Mouse (Mus musculus) neural tube, embryonic 15.5 days (tissue): Measurements from ENCODE around the gene Anapc4. TPM values are rescaled to one million over a fixed set of nuclear protein-coding genes. Genes with fewer than 3 reads are reported as not detected.
A peak's percentile ranks its signal among the peaks of the same experiment; 100 is the strongest.

Experiments used
- ATAC-seq: fragments of 200-750 bp; cut with Nextera tagmentation; 2 replicates; pipeline ENCODE4 v1.8.0; 2017; ENCODE audit warnings: mild to moderate bottlenecking, moderate TSS enrichment, moderate library complexity; ENCODE audit not compliant: low FRiP score
- H3K27ac ChIP-seq: fragments of 300-500 bp; sonication (generic); replicated peaks from 2 replicates; pipeline ENCODE4 v1.5.1; 2015; ENCODE audit warnings: mild to moderate bottlenecking, inconsistent platforms
- H3K27me3 ChIP-seq: fragments of 300-500 bp; sonication (generic); replicated peaks from 2 replicates; pipeline ENCODE4 v1.6.1; 2015; ENCODE audit warnings: inconsistent platforms
- H3K36me3 ChIP-seq: fragments of 300-500 bp; sonication (generic); 2 replicates; pipeline ENCODE4 v1.6.1; 2015; ENCODE audit warnings: inconsistent platforms
- H3K4me1 ChIP-seq: fragments of 300-500 bp; sonication (generic); 2 replicates; pipeline ENCODE4 v1.6.1; 2015; ENCODE audit warnings: inconsistent platforms
- H3K4me2 ChIP-seq: fragments of 300-500 bp; sonication (generic); 2 replicates; pipeline ENCODE4 v1.6.1; 2015; ENCODE audit warnings: inconsistent platforms, mild to moderate bottlenecking, moderate library complexity
- H3K4me3 ChIP-seq: fragments of 300-500 bp; sonication (generic); replicated peaks from 2 replicates; pipeline ENCODE4 v1.5.1; 2015; ENCODE audit warnings: mild to moderate bottlenecking, inconsistent platforms
- H3K9ac ChIP-seq: fragments of 300-500 bp; sonication (generic); replicated peaks from 2 replicates; pipeline ENCODE4 v1.6.1; 2015; ENCODE audit warnings: mild to moderate bottlenecking, inconsistent platforms
- H3K9me3 ChIP-seq: fragments of 300-500 bp; sonication (generic); replicated peaks from 2 replicates; pipeline ENCODE4 v1.6.1; 2016; ENCODE audit warnings: inconsistent platforms
- WGBS: fragments of 180-500 bp; shearing (Covaris S2); methylation state at CpG from one replicate; pipeline ENCODE4 v1.1.7; 2015; ENCODE audit warnings: mixed read lengths; 5-methylcytosine and 5-hydroxymethylcytosine counted together
- polyA plus RNA-seq: library from polyadenylated mRNA; unstranded; fragments of >200 nt; fragmentation: Nextera tagmentation; extraction: Ambion mirVana; gene quantifications from 2 replicates; pipeline ENCODE4 v1.2.1, GENCODE M21; 2015

Anapc4 gene
- polyA plus RNA-seq, 1 experiment from 2014 or later = 99.4 TPM

DNA sequence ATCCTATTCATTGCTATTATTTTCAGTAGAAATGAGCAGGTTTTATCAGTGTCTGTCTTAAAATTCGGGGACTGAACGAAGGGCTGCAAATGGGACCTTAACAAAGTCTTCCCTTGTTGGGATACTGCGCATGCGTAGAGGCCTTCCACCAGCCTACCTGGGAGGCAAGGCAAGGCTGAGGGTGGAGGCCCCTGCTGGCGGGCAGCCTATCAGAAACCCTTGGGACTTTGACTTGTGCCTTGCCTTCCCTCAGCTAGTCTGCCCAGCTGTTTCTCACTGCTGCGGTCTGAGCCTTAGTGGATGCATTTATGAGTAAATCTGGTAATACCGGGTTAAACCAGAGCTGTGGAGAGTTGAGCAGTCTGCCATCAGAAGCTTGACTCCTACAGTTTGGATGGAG lies 20.5 kb upstream of the Anapc4 start:
- H3K27me3 ChIP-seq = no peaks in the 10 kb centered on the region
- H3K36me3 ChIP-seq = peaks cover 11% of the 10 kb centered on the region; the same call in 1 of the 2 replicates
- H3K4me2 ChIP-seq = no peak overlapping the region
- H3K4me1 ChIP-seq = no peaks in the 10 kb centered on the region
- no peak overlapping the region for H3K27ac ChIP-seq
- H3K9me3 ChIP-seq = no peaks in the 10 kb centered on the region
- H3K9ac ChIP-seq = no peak overlapping the region
- no peak for ATAC-seq
- no peak overlapping the region for H3K4me3 ChIP-seq
- 89% methylated on average over 7 of the region's 7 CpGs for WGBS

DNA sequence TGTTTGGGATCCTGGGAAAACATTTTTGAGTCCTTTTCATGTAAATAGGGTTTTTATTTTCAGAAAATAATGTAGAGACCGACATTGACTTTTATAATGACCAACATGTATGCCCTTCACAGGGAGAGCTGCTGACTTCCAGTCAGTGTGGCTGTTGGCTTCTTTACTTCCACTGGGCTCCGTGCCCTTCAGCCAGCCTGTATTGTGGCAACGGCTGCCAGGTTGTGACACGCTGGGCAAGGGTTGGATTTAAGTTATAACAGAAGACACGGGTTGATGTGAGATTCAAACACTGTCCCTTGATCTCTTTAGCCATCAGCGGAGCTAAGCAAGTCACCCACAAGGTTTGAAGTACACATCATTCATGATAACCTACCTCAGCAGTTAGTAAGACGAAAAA lies 15.1 kb upstream of the Anapc4 start:
- Histone ChIP-seq H3K36me3 (peaks cover 17% of the 10 kb centered on the region; the same call in 1 of the 2 replicates), H3K4me2 (no peak overlapping the region), H3K9ac (no peak overlapping the region), H3K4me1 (no peaks in the 10 kb centered on the region), H3K27me3 (no peaks in the 10 kb centered on the region), H3K4me3 (no peak overlapping the region), H3K9me3 (no peaks in the 10 kb centered on the region), H3K27ac (no peak overlapping the region)
- 94% methylated on average over 7 of the region's 7 CpGs for WGBS
- ATAC-seq = no peak

DNA sequence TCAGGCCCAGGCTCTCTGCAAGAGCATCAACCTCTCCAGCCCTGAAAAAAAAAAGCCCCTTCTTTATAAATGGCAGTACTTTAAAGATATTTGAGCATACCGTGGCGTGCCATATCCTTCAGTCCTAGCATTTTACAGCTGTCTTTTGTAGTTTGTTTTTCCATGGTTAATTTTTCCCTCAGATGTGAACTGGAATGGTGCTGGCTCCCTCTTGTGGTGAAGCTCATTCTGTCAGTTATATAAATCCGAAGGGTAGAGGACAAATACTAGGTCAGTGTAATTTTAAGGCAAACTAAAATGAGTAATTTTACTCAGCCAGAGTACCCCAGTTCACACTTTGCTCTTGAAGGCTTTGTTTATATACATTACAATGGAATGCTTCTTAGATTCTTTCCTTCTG lies 12.1 kb upstream of the Anapc4 start:
- H3K9ac ChIP-seq = no peak overlapping the region
- 0 out of 2 replicates have a peak, but pooled peaks cover 20% of the 10 kb centered on the region for H3K36me3 ChIP-seq
- H3K4me1 ChIP-seq = no peaks in the 10 kb centered on the region
- no peaks in the 10 kb centered on the region for H3K27me3 ChIP-seq
- H3K27ac ChIP-seq = no peak overlapping the region
- WGBS = 18% methylated on average over 3 of the region's 3 CpGs
- H3K9me3 ChIP-seq = no peaks in the 10 kb centered on the region
- H3K4me2 ChIP-seq = no peak overlapping the region
- no peak overlapping the region for H3K4me3 ChIP-seq
- no peak for ATAC-seq

DNA sequence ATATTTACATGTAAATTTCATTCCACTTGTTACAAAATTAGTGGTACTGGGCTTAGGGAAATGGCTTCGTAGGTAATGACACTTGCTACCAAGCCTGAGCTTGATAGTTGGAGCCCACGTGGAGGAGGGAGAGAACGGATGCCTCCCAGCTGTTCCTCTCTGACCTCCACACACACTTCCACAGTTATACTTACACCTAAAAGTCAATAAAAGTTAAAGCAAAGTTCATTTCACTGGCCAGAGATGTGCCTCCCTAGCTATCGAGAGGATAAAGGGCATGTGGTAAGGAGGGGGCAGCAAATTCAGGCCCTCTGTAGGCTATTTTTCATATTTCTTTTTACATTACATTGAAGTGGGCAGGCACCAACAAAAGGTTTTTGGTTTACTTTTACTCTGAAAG lies 5.9 kb upstream of the Anapc4 start:
- Histone ChIP-seq H3K4me3 (no peak overlapping the region), H3K27ac (no peak overlapping the region), H3K4me1 (peaks cover 1% of the 10 kb centered on the region; the same call in 1 of the 2 replicates), H3K36me3 (0 out of 2 replicates have a peak, but pooled peaks cover 5% of the 10 kb centered on the region), H3K27me3 (no peaks in the 10 kb centered on the region), H3K9me3 (no peaks in the 10 kb centered on the region), H3K4me2 (no peak overlapping the region), H3K9ac (no peak overlapping the region)
- WGBS = 88% methylated on average over 4 of the region's 4 CpGs
- ATAC-seq = no peak

DNA sequence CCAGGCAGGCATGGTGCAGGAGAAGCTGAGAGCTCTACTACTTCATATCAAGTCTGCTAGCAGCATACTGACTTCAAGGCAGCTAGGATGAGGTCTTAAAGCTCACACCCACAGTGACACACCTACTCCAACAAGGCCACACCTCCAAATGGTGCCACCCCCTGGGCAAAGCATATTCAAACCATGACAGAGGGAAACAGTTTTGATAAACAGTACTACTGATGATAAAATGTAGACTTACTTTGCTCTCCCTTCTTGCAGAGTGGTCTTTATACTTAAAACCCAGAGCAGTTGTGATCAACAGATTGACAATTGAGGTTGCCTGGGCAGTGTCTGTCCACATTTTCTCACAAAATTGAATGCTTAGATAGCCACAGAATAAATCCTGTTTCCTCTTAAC lies 807 bp upstream of the Anapc4 start:
- peak overlapping the region; percentile 84 for H3K4me2 ChIP-seq
- H3K9me3 ChIP-seq = no peaks in the 10 kb centered on the region
- peaks cover 28% of the 10 kb centered on the region for H3K4me1 ChIP-seq
- ATAC-seq = no peak
- H3K36me3 ChIP-seq = peaks cover 5% of the 10 kb centered on the region
- H3K27me3 ChIP-seq = no peaks in the 10 kb centered on the region
- peak overlapping the region; percentile 46 for H3K9ac ChIP-seq
- H3K27ac ChIP-seq = peak overlapping the region; percentile 90
- H3K4me3 ChIP-seq = peak overlapping the region; percentile 81

DNA sequence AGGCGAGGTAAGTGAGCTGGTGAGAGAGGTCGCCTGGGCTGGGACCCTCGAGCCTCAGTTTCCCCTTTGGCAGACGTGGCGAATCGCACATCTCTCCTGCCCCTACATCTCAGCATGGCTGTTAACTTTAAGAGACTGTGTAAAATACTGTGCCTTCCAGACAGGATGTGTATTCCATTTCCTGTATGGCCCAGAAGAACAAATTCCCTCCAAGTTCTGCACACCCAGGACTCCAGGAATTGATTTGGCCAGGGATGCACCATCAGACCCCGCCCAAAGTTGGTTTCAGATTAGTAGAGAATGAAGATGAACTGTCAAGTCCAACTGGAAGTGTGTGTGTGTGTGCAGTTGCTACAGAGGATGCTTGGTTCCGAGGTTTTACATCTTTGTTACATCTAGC lies 574 bp downstream of the Anapc4 start:
- 7% methylated on average over 8 of the region's 8 CpGs for WGBS
- Histone ChIP-seq H3K27ac (peak overlapping the region; percentile 90), H3K4me1 (peaks cover 30% of the 10 kb centered on the region), H3K4me2 (peak overlapping the region; percentile 84), H3K36me3 (peaks cover 11% of the 10 kb centered on the region), H3K9ac (peak overlapping the region; percentile 92), H3K27me3 (no peaks in the 10 kb centered on the region), H3K4me3 (peak overlapping the region; percentile 81), H3K9me3 (no peaks in the 10 kb centered on the region)
- no peak; the same call in 1 of the 2 replicates for ATAC-seq

DNA sequence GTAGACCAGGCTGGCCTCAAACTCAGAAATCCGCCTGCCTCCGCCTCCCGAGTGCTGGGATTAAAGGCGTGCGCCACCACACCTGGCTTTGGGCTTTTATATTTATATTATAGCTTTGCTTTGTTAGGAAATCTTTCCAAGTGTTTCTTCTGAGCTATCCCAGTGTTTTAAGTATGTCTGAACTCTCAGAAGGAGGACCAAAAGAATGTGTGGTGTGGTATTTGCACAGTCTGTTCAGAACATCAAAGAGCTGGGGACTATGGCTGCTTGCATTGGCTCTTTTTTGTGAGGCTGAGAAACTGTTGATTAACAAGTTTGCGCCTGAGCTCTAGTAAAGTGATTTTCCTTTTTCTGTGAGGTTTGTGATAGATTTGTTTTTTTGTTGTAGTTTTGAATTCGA lies 10.5 kb downstream of the Anapc4 start:
- no peak for ATAC-seq
- no peak overlapping the region for H3K27ac ChIP-seq
- no peak overlapping the region for H3K4me3 ChIP-seq
- H3K9ac ChIP-seq = no peak overlapping the region
- no peaks in the 10 kb centered on the region for H3K27me3 ChIP-seq
- no peaks in the 10 kb centered on the region for H3K9me3 ChIP-seq
- peaks cover 64% of the 10 kb centered on the region for H3K36me3 ChIP-seq
- WGBS = 98% methylated on average over 7 of the region's 7 CpGs
- no peaks in the 10 kb centered on the region for H3K4me1 ChIP-seq
- H3K4me2 ChIP-seq = no peak overlapping the region

DNA sequence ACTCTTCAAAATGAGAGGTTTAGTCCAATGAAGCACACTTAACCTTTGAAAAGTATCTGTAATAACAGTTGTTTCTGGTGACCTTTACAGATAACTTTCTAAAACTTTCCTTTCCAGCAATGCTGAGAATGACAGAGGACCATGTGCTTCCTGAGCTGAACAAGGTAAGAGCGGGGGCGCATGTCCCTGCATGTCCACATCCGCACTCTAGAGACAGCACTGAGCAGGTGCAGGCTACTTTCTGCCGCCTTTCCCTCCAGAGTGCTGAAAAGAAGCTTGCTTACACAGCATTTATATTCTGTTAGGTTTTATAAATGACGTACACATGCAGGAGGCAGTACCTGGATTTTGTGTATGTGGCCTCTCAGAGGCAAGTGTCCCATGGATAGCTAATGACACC lies 21.9 kb downstream of the Anapc4 start:
- peaks cover 62% of the 10 kb centered on the region for H3K36me3 ChIP-seq

DNA sequence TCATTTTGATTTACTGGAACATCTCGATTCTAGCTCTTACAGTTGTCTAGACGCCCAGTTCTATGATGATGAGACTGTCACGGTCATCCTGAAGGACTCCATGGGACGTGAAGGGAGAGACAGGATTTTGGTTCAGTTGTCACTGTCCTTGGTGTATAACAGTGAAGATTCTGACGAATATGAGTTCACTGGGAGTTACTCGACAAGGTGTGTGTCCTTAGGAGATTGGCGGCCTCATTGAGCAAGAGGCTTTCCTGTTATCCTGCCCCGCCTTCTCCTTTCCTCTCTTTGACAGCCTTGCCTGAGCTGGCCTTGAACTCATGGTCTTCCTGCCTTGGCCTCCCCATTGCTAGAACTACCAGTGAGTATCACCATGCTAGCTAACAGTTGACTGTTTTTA lies 30.6 kb downstream of the Anapc4 start:
- H3K27ac ChIP-seq = no peak overlapping the region
- no peak overlapping the region for H3K9ac ChIP-seq
- peaks cover 78% of the 10 kb centered on the region for H3K36me3 ChIP-seq
- no peak overlapping the region for H3K4me3 ChIP-seq
- H3K9me3 ChIP-seq = no peaks in the 10 kb centered on the region
- peaks cover 7% of the 10 kb centered on the region for H3K4me1 ChIP-seq
- no peak overlapping the region for H3K4me2 ChIP-seq
- WGBS = 89% methylated on average over 8 of the region's 8 CpGs
- H3K27me3 ChIP-seq = no peaks in the 10 kb centered on the region
- no peak for ATAC-seq

More for the DNA sequence above, 21.9 kb downstream of the Anapc4 start:
- H3K4me2 ChIP-seq = no peak overlapping the region
- H3K27me3 ChIP-seq = no peaks in the 10 kb centered on the region
- H3K9ac ChIP-seq = no peak overlapping the region
- H3K9me3 ChIP-seq = no peaks in the 10 kb centered on the region
- 96% methylated on average over 5 of the region's 5 CpGs for WGBS
- no peak for ATAC-seq
- H3K27ac ChIP-seq = no peak overlapping the region
- no peak overlapping the region for H3K4me3 ChIP-seq
- H3K4me1 ChIP-seq = no peaks in the 10 kb centered on the region

DNA sequence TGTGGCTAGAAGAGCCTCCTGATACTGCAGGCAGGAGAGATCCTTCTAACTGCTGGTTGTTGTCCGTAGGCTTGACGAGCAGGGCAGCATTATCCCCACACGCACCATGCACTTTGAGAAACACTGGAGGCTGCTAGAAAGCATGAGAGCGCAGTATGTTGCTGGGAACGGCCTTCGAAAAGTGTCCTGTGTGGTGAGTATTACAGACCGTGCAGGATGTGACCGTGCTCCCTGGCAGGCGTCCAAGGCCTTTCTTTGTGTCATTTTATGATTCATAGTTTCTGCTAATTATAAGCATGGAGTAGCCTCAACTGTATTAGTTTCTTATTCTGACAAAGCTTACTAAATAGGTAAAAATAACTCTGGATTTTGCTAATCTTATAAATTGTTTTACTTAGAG lies 32.0 kb downstream of the Anapc4 start:
- Histone ChIP-seq H3K9ac (no peak overlapping the region), H3K27ac (no peak overlapping the region), H3K4me1 (peaks cover 21% of the 10 kb centered on the region), H3K9me3 (no peaks in the 10 kb centered on the region), H3K36me3 (peaks cover 65% of the 10 kb centered on the region), H3K4me3 (no peak overlapping the region), H3K27me3 (no peaks in the 10 kb centered on the region), H3K4me2 (no peak overlapping the region)
- 74% methylated on average over 9 of the region's 9 CpGs for WGBS
- ATAC-seq = no peak

DNA sequence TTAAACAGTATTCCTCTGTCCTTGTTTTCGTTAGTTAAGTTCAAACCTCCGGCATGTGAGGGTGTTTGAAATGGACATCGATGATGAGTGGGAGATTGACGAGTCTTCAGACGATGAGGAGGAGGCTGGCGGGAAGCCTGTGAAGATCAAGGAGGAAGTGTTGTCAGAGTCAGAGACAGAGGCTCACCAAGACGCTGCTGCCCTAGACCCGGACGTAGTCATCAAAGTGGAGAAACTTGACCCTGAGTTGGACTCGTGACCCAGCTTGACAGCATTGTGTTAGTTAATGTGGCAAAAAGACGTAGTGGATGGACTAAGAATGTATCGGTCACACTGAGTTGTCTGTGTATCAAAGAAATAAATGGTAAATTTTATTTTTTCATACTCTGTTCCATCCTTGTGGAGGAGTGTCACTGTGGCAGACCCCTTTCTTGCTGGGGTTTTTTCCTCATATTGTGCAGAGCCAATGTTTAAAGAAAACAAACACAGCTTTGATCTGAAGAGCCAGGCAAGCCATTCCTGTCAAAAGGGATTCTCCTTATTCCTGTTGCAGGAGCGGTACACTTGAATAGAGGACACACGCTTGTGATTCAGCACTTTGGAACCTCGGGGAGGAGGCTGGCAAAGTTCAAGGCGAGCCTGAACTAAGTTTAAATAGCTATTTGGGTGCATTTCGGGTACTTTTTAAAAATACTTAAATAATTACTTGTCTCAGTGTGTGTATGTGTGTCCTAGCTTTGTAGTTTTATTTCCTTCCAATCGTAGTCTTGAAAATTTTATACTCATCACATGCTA lies 32.7 kb downstream of the Anapc4 start:
- Histone ChIP-seq H3K4me3 (no peak overlapping the region), H3K27ac (no peak overlapping the region), H3K36me3 (peaks cover 58% of the 10 kb centered on the region), H3K4me1 (peaks cover 21% of the 10 kb centered on the region), H3K27me3 (no peaks in the 10 kb centered on the region), H3K9me3 (no peaks in the 10 kb centered on the region), H3K4me2 (no peak overlapping the region), H3K9ac (no peak overlapping the region)
- no peak for ATAC-seq
- WGBS = 83% methylated on average over 18 of the region's 18 CpGs

DNA sequence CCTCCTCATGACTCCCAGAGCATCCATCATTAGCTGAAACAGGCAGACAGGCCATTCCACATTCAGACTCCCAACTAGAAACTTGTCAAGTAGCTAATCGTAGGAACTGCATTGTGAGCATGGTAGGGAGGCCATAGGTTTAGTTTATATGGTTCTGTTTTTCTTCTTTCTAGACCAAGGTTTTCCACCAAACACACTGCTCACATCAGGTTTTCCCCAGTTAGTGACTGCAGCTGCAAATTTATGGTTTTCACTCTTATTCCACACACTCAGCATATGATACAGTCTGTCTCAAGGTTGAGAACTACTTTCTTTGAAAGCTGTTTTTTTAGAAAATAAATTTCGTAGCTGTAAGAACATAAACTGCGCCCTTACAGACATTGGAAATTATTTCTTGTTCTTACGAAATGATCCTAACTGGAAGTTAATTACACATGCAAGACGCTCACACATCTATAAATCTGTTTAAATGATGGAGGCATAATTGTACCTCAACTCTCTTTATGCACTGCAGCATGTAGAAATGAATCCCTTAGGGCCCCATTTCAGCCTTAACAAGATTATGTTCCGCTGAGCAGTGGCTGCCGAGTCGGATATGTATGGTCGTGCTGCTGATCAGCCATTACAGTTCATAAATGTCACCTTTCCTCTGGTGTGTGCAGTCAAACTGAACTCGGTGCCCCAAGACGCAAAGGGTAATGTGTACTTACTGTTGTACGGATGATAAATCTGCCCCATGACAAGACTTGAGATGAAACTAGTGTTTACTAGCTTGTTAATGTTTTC lies 35.3 kb downstream of the Anapc4 start:
- Histone ChIP-seq H3K4me3 (no peak overlapping the region), H3K4me1 (peaks cover 21% of the 10 kb centered on the region)
- ATAC-seq = peak; percentile 78

More for the DNA sequence above, 35.3 kb downstream of the Anapc4 start:
- Histone ChIP-seq H3K9me3 (no peaks in the 10 kb centered on the region), H3K27me3 (no peaks in the 10 kb centered on the region), H3K27ac (peak overlapping the region; percentile 45), H3K9ac (no peak overlapping the region), H3K4me2 (no peak overlapping the region), H3K36me3 (peaks cover 37% of the 10 kb centered on the region)
- WGBS = 37% methylated on average over 12 of the region's 12 CpGs
